Mouse (Mus musculus): ENCODE measurements around the gene Pdxdc1.

GRCm38 (mm10) chr16:13819806-13820500 lies 83.0 kb downstream of the Pdxdc1 start:
- TF ChIP-seq CTCF (conservative IDR thresholded peaks at IDR 0.05; ENCODE audit: low read length) (no peak), POU5F1 (IDR thresholded peaks at IDR 0.05; ENCODE audit: borderline replicate concordance, low read length) (no peak), NANOG (IDR thresholded peaks at IDR 0.05; ENCODE audit: borderline replicate concordance, low read length) (no peak)

Data from E14TG2a.4 (cell line).